Mouse (Mus musculus): ENCODE measurements around the gene Clk1. TPM values are rescaled to one million over a fixed set of nuclear protein-coding genes. Genes with fewer than 3 reads are reported as not detected.

Gene Clk1
- polyA plus RNA-seq, 1 experiment from 2014 or later: 131 TPM

GRCm38 (mm10) chr1:58415442-58415841 is 8.4 kb downstream of the Clk1 start:
- Histone ChIP-seq H3K4me3 (ENCODE audit: low read length) (no peak overlapping the region), H3K27ac (ENCODE audit: low read length) (no peak overlapping the region), H3K4me1 (ENCODE audit: control insufficient read depth, insufficient read depth, low read length) (no peaks in the 10 kb centered on the region), H3K9me3 (ENCODE audit: control insufficient read depth, low read length) (no peaks in the 10 kb centered on the region), H3K9ac (ENCODE audit: low read depth, low read length) (no peak overlapping the region), H3K36me3 (ENCODE audit: control insufficient read depth, insufficient read depth, low read length) (peaks cover 41% of the 10 kb centered on the region), H3K27me3 (replicated peaks; ENCODE audit: control insufficient read depth, insufficient read depth, low read length) (no peaks in the 10 kb centered on the region), H3K4me2 (ENCODE audit: low read depth, low read length) (no peak overlapping the region)
- no peak for ATAC-seq
- 23% methylated on average over 1 of the region's 1 CpGs for WGBS

- ATAC-seq: no peak
- peaks cover 31% of the 10 kb centered on the region; the same call in 1 of the 2 replicates for H3K36me3 ChIP-seq (ENCODE audit: control insufficient read depth, insufficient read depth, low read length)
- H3K4me3 ChIP-seq (ENCODE audit: low read length): no peak overlapping the region
- no peak overlapping the region for H3K27ac ChIP-seq (ENCODE audit: low read length)
- WGBS: 84% methylated on average over 7 of the region's 7 CpGs
- no peaks in the 10 kb centered on the region for H3K4me1 ChIP-seq (ENCODE audit: control insufficient read depth, insufficient read depth, low read length)
- no peaks in the 10 kb centered on the region for H3K27me3 ChIP-seq (replicated peaks; ENCODE audit: control insufficient read depth, insufficient read depth, low read length)
- no peaks in the 10 kb centered on the region for H3K9me3 ChIP-seq (ENCODE audit: control insufficient read depth, low read length)
- no peak overlapping the region for H3K4me2 ChIP-seq (ENCODE audit: low read depth, low read length)
- H3K9ac ChIP-seq (ENCODE audit: low read depth, low read length): no peak overlapping the region
These were observed 13.1 kb downstream of the Clk1 start for GRCm38 (mm10) chr1:58410776-58411175.

- peaks cover 28% of the 10 kb centered on the region; the same call in 1 of the 2 replicates for H3K36me3 ChIP-seq (ENCODE audit: control insufficient read depth, insufficient read depth, low read length)
These were observed 13.7 kb downstream of the Clk1 start for GRCm38 (mm10) chr1:58410198-58410588.

GRCm38 (mm10) chr1:58409553-58410197 is 14.2 kb downstream of the Clk1 start:
- H3K9ac ChIP-seq (ENCODE audit: low read depth, low read length): no peak overlapping the region
- no peaks in the 10 kb centered on the region for H3K4me1 ChIP-seq (ENCODE audit: control insufficient read depth, insufficient read depth, low read length)
- no peaks in the 10 kb centered on the region for H3K9me3 ChIP-seq (ENCODE audit: control insufficient read depth, low read length)
- H3K4me3 ChIP-seq (ENCODE audit: low read length): no peak overlapping the region
- no peak overlapping the region for H3K4me2 ChIP-seq (ENCODE audit: low read depth, low read length)
- no peak overlapping the region for H3K27ac ChIP-seq (ENCODE audit: low read length)
- H3K27me3 ChIP-seq (replicated peaks; ENCODE audit: control insufficient read depth, insufficient read depth, low read length): no peaks in the 10 kb centered on the region
- 81% methylated on average over 5 of the region's 5 CpGs for WGBS
- ATAC-seq: no peak
- peaks cover 26% of the 10 kb centered on the region; the same call in 1 of the 2 replicates for H3K36me3 ChIP-seq (ENCODE audit: control insufficient read depth, insufficient read depth, low read length)

More at GRCm38 (mm10) chr1:58410198-58410588, 13.7 kb downstream of the Clk1 start:
- Histone ChIP-seq H3K4me1 (ENCODE audit: control insufficient read depth, insufficient read depth, low read length) (no peaks in the 10 kb centered on the region), H3K27me3 (replicated peaks; ENCODE audit: control insufficient read depth, insufficient read depth, low read length) (no peaks in the 10 kb centered on the region), H3K27ac (ENCODE audit: low read length) (no peak overlapping the region), H3K9ac (ENCODE audit: low read depth, low read length) (no peak overlapping the region), H3K9me3 (ENCODE audit: control insufficient read depth, low read length) (no peaks in the 10 kb centered on the region), H3K4me2 (ENCODE audit: low read depth, low read length) (no peak overlapping the region), H3K4me3 (ENCODE audit: low read length) (no peak overlapping the region)
- 82% methylated on average over 3 of the region's 3 CpGs for WGBS
- no peak for ATAC-seq

- no peak overlapping the region for H3K4me3 ChIP-seq (ENCODE audit: low read length)
- no peaks in the 10 kb centered on the region for H3K4me1 ChIP-seq (ENCODE audit: control insufficient read depth, insufficient read depth, low read length)
- no peak overlapping the region for H3K27ac ChIP-seq (ENCODE audit: low read length)
- no peak overlapping the region for H3K4me2 ChIP-seq (ENCODE audit: low read depth, low read length)
- H3K9ac ChIP-seq (ENCODE audit: low read depth, low read length): no peak overlapping the region
- H3K36me3 ChIP-seq (ENCODE audit: control insufficient read depth, insufficient read depth, low read length): peaks cover 19% of the 10 kb centered on the region; the same call in 1 of the 2 replicates
- H3K27me3 ChIP-seq (replicated peaks; ENCODE audit: control insufficient read depth, insufficient read depth, low read length): no peaks in the 10 kb centered on the region
- 81% methylated on average over 6 of the region's 6 CpGs for WGBS
- H3K9me3 ChIP-seq (ENCODE audit: control insufficient read depth, low read length): no peaks in the 10 kb centered on the region
- no peak for ATAC-seq
These were observed 15.7 kb downstream of the Clk1 start for GRCm38 (mm10) chr1:58408141-58408540.

- no peak for ATAC-seq
- no peaks in the 10 kb centered on the region for H3K4me1 ChIP-seq (ENCODE audit: control insufficient read depth, insufficient read depth, low read length)
- H3K27ac ChIP-seq (ENCODE audit: low read length): no peak overlapping the region
- H3K9me3 ChIP-seq (ENCODE audit: control insufficient read depth, low read length): no peaks in the 10 kb centered on the region
- no peak overlapping the region for H3K9ac ChIP-seq (ENCODE audit: low read depth, low read length)
- no peaks in the 10 kb centered on the region for H3K27me3 ChIP-seq (replicated peaks; ENCODE audit: control insufficient read depth, insufficient read depth, low read length)
- H3K36me3 ChIP-seq (ENCODE audit: control insufficient read depth, insufficient read depth, low read length): peaks cover 19% of the 10 kb centered on the region
- H3K4me3 ChIP-seq (ENCODE audit: low read length): no peak overlapping the region
- WGBS: 96% methylated on average over 7 of the region's 7 CpGs
- H3K4me2 ChIP-seq (ENCODE audit: low read depth, low read length): no peak overlapping the region
These were observed 16.5 kb downstream of the Clk1 start for GRCm38 (mm10) chr1:58407321-58407720.

GRCm38 (mm10) chr1:58403745-58404144 is 20.1 kb downstream of the Clk1 start:
- Histone ChIP-seq H3K27me3 (replicated peaks; ENCODE audit: control insufficient read depth, insufficient read depth, low read length) (no peaks in the 10 kb centered on the region), H3K4me3 (ENCODE audit: low read length) (no peak overlapping the region), H3K4me1 (ENCODE audit: control insufficient read depth, insufficient read depth, low read length) (no peaks in the 10 kb centered on the region), H3K4me2 (ENCODE audit: low read depth, low read length) (no peak overlapping the region), H3K36me3 (ENCODE audit: control insufficient read depth, insufficient read depth, low read length) (peaks cover 14% of the 10 kb centered on the region), H3K9ac (ENCODE audit: low read depth, low read length) (no peak overlapping the region), H3K9me3 (ENCODE audit: control insufficient read depth, low read length) (no peaks in the 10 kb centered on the region), H3K27ac (ENCODE audit: low read length) (no peak overlapping the region)
- ATAC-seq: no peak
- WGBS: 94% methylated on average over 5 of the region's 5 CpGs

- Histone ChIP-seq H3K36me3 (ENCODE audit: control insufficient read depth, insufficient read depth, low read length) (peaks cover 14% of the 10 kb centered on the region; the same call in 1 of the 2 replicates), H3K9me3 (ENCODE audit: control insufficient read depth, low read length) (no peaks in the 10 kb centered on the region), H3K27me3 (replicated peaks; ENCODE audit: control insufficient read depth, insufficient read depth, low read length) (no peaks in the 10 kb centered on the region), H3K27ac (ENCODE audit: low read length) (no peak overlapping the region), H3K4me2 (ENCODE audit: low read depth, low read length) (no peak overlapping the region), H3K4me1 (ENCODE audit: control insufficient read depth, insufficient read depth, low read length) (no peaks in the 10 kb centered on the region), H3K4me3 (ENCODE audit: low read length) (no peak overlapping the region), H3K9ac (ENCODE audit: low read depth, low read length) (no peak overlapping the region)
- 91% methylated on average over 6 of the region's 6 CpGs for WGBS
- ATAC-seq: no peak
These were observed 22.5 kb downstream of the Clk1 start for GRCm38 (mm10) chr1:58401396-58401795.

GRCm38 (mm10) chr1:58397731-58398130 is 26.1 kb downstream of the Clk1 start:
- no peak overlapping the region for H3K27ac ChIP-seq (ENCODE audit: low read length)
- H3K27me3 ChIP-seq (replicated peaks; ENCODE audit: control insufficient read depth, insufficient read depth, low read length): no peaks in the 10 kb centered on the region
- no peak overlapping the region for H3K9ac ChIP-seq (ENCODE audit: low read depth, low read length)
- no peak overlapping the region for H3K4me3 ChIP-seq (ENCODE audit: low read length)
- no peak overlapping the region for H3K4me2 ChIP-seq (ENCODE audit: low read depth, low read length)
- H3K36me3 ChIP-seq (ENCODE audit: control insufficient read depth, insufficient read depth, low read length): peaks cover 16% of the 10 kb centered on the region; the same call in 1 of the 2 replicates
- no peaks in the 10 kb centered on the region for H3K4me1 ChIP-seq (ENCODE audit: control insufficient read depth, insufficient read depth, low read length)
- WGBS: 96% methylated on average over 6 of the region's 6 CpGs
- ATAC-seq: no peak
- H3K9me3 ChIP-seq (ENCODE audit: control insufficient read depth, low read length): no peaks in the 10 kb centered on the region

GRCm38 (mm10) chr1:58396179-58396578 is 27.7 kb downstream of the Clk1 start:
- WGBS: 100% methylated on average over 1 of the region's 1 CpGs
- peaks cover 16% of the 10 kb centered on the region; the same call in 1 of the 2 replicates for H3K36me3 ChIP-seq (ENCODE audit: control insufficient read depth, insufficient read depth, low read length)
- no peaks in the 10 kb centered on the region for H3K27me3 ChIP-seq (replicated peaks; ENCODE audit: control insufficient read depth, insufficient read depth, low read length)
- no peaks in the 10 kb centered on the region for H3K9me3 ChIP-seq (ENCODE audit: control insufficient read depth, low read length)
- H3K9ac ChIP-seq (ENCODE audit: low read depth, low read length): no peak overlapping the region
- H3K4me1 ChIP-seq (ENCODE audit: control insufficient read depth, insufficient read depth, low read length): peaks cover 4% of the 10 kb centered on the region; the same call in 1 of the 2 replicates
- H3K4me3 ChIP-seq (ENCODE audit: low read length): no peak overlapping the region
- ATAC-seq: no peak
- no peak overlapping the region for H3K4me2 ChIP-seq (ENCODE audit: low read depth, low read length)
- H3K27ac ChIP-seq (ENCODE audit: low read length): no peak overlapping the region
